Mouse (Mus musculus) midbrain, embryonic 13.5 days (tissue): Measurements from ENCODE around the gene Klc1. TPM values are rescaled to one million over a fixed set of nuclear protein-coding genes. Genes with fewer than 3 reads are reported as not detected.
"Not testable (repeated sequence)": the region's sequence is repeated elsewhere in the genome, so short reads cannot be mapped to it uniquely, and the experiment has no call there.

Source experiments
- ATAC-seq: fragments of 200-750 bp; cut with Nextera tagmentation; 2 replicates; pipeline ENCODE4 v1.8.0; 2017; ENCODE audit warnings: mild to moderate bottlenecking, moderate TSS enrichment, moderate library complexity
- H3K27ac ChIP-seq: fragments of 300-500 bp; sonication (generic); 2 replicates; pipeline ENCODE4 v1.5.1; 2015; ENCODE audit warnings: inconsistent platforms, mild to moderate bottlenecking, moderate library complexity
- H3K27me3 ChIP-seq: fragments of 300-500 bp; sonication (generic); 2 replicates; pipeline ENCODE4 v1.6.1; 2015; ENCODE audit warnings: mild to moderate bottlenecking, inconsistent platforms
- H3K36me3 ChIP-seq: fragments of 300-500 bp; sonication (generic); 2 replicates; pipeline ENCODE4 v1.6.1; 2015; ENCODE audit warnings: mild to moderate bottlenecking, inconsistent platforms
- H3K4me1 ChIP-seq: fragments of 300-500 bp; sonication (generic); replicated peaks from 2 replicates; pipeline ENCODE4 v1.6.1; 2015; ENCODE audit warnings: inconsistent platforms
- H3K4me2 ChIP-seq: fragments of 300-500 bp; sonication (generic); replicated peaks from 2 replicates; pipeline ENCODE4 v1.6.1; 2015; ENCODE audit warnings: moderate library complexity, mild to moderate bottlenecking, inconsistent platforms
- H3K4me3 ChIP-seq: fragments of 300-500 bp; sonication (generic); replicated peaks from 2 replicates; pipeline ENCODE4 v1.5.1; 2015; ENCODE audit warnings: mild to moderate bottlenecking, inconsistent platforms
- H3K9ac ChIP-seq: fragments of 300-500 bp; sonication (generic); replicated peaks from 2 replicates; pipeline ENCODE4 v1.6.1; 2015; ENCODE audit warnings: mild to moderate bottlenecking, inconsistent platforms
- H3K9me3 ChIP-seq: fragments of 300-500 bp; sonication (generic); 2 replicates; pipeline ENCODE4 v1.6.1; 2016; ENCODE audit warnings: mild to moderate bottlenecking, inconsistent platforms
- WGBS: fragments of 180-500 bp; shearing (Covaris S2); methylation state at CpG from one replicate; pipeline ENCODE4 v1.1.7; 2015; 5-methylcytosine and 5-hydroxymethylcytosine counted together
- polyA plus RNA-seq: library from polyadenylated mRNA; unstranded; fragments of >200 nt; fragmentation: Nextera tagmentation; extraction: Ambion mirVana; gene quantifications from 2 replicates; pipeline ENCODE4 v1.2.1, GENCODE M21; 2015

Gene Klc1
- polyA plus RNA-seq = 545 and 546 TPM in 2 replicates

DNA sequence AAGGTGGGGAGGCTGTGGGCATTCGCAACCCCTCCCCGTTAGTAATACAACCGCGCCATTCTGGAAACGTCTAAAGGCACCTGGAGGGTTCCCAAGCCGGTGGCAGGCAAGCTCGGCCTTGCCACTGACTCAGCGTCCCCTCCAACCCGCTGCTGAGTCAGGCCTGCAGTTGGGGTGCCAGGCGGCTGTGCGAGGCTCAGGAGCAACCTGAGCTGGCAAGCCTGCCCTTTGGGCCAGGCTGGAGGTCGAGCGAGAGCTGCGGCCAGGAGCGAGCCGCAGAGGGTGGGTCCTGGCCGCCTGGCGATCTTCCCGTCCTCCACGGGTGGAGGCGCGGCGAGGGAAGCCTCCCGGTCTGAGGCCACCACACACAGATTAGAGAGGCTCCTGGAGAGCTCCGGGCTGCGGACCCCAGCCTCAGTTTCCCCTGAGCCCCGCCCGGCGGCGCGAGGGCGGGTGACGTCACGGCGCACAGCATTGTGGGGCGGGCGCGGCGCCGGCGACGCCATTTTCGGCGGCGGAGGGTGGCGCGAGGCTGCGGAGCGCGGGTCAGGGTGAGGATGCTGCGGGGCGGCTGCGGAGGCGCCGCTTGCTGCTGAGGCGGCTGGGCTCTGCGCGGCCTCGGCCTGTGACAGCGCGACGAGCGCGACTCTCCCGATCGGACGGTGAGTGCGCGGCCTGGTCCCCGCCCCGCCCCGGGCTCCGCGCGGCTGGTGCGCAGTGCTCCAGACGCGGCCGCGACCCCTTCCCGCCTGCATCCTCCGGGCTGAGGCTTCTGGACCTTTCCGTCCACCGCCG, at the start of gene Klc1:
Gene Klc1 (plus strand): TSS at position 469 of the 795 bp plus-strand sequence.
- Histone ChIP-seq H3K36me3 (peaks cover 13% of the 10 kb centered on the region), H3K9ac (peak within 1 kb of the TSS; percentile 92), H3K4me2 (peak within 1 kb of the TSS; percentile 98), H3K27me3 (no peaks in the 10 kb centered on the region), H3K4me1 (peaks cover 51% of the 10 kb centered on the region), H3K27ac (peak within 1 kb of the TSS; percentile 97), H3K9me3 (no peaks in the 10 kb centered on the region), H3K4me3 (peak within 1 kb of the TSS; percentile 99)
- under 1% methylated on average over 82 of the region's 85 CpGs for WGBS
- ATAC-seq = peak; percentile 84

DNA sequence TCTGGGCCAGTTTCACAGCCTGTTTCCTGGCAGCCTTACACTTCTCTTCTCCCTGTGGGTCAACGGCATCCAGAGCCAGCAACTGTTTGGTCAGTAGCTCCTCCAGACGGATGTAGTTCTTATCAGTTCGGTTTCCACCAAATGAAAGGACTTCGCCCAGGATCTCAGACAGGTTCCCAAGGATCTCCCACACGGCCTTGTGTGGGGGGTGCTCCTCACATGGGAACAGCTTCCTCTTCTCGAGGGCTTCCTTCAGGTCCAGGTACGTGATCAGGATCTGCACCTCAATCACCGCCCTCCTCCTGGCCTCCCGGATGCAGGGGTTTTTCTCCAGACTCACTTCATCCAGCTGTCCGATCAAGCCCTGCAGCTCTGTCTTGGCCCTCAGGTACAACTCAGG, 48.6 kb upstream of the Klc1 start:
- ATAC-seq = no peak
- Histone ChIP-seq H3K4me3 (no peak overlapping the region), H3K36me3 (peaks cover 51% of the 10 kb centered on the region), H3K9me3 (no peaks in the 10 kb centered on the region), H3K9ac (no peak overlapping the region), H3K4me1 (peaks cover 26% of the 10 kb centered on the region), H3K27ac (no peak overlapping the region), H3K27me3 (no peaks in the 10 kb centered on the region), H3K4me2 (no peak overlapping the region)
- 95% methylated on average over 10 of the region's 10 CpGs for WGBS

DNA sequence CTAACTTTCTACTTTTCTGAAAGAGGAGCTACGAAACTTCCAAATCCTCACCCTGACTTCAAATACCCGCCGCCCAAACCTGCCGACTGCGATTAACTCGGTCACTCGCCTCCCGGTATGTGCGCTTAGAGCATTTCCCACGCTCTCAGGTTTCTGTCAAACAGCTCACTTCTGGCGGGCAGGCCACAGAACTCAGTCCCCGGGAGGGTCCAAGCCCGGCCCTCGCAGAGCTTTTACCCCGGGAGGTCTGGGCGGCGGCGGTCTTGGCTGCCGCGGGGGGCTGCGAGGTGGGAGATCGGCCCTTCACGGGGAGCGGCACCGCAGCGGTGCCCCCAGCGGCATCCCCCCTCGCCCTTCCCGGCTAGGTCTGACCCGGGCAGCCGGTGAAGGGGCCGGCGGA, 46.2 kb upstream of the Klc1 start:
- H3K4me2 ChIP-seq = peak overlapping the region; percentile 88
- peaks cover 45% of the 10 kb centered on the region for H3K36me3 ChIP-seq
- ATAC-seq = peak; percentile 15; the same call in 1 of the 2 replicates
- H3K4me1 ChIP-seq = peaks cover 28% of the 10 kb centered on the region
- H3K27ac ChIP-seq = peak overlapping the region; percentile 83
- peak overlapping the region; percentile 99 for H3K9ac ChIP-seq
- H3K9me3 ChIP-seq = no peaks in the 10 kb centered on the region
- H3K27me3 ChIP-seq = no peaks in the 10 kb centered on the region
- H3K4me3 ChIP-seq = peak overlapping the region; percentile 99
- WGBS = under 1% methylated on average over 29 of the region's 33 CpGs

DNA sequence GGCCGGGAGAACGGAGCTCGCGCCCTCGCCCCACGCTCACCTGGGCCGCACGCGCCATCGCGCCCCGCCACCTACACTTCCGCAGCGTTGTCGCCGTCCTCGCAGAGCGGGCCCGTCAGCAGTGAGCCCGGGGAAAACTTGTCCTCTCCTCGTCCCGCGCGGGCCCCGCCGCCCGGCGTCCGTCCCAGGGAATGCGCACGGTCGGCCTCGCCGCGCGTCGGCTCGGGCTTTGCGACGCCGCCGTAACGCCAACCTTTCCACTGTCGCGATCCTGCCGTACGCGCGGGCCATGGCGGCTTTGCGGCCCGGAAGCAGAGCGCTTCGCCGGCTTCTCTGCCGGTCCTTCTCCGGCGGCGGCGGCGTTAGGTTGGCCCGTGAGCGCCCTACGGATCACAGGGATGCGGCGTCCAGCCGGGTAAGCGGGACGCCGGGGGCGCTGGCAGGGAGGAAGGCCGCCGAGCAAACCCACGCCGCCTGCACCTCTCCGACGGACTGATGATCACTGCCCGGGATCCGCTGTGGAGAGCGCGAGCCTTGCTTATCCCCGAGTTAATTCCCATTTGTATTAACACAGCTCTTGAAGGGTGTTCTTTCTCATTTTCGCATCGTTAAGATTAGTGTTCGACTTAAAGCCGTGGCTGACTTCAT, 45.5 kb upstream of the Klc1 start, which contains the start of the genes Bag5 and Apopt1:
Gene Bag5 (minus strand): TSS at position 254 of the 648 bp plus-strand sequence.
Gene Apopt1 (plus strand): TSS at position 258 of the 648 bp plus-strand sequence.
- Histone ChIP-seq H3K4me2 (peak within 1 kb of the TSS; percentile 88), H3K4me1 (peaks cover 28% of the 10 kb centered on the region), H3K27ac (peak within 1 kb of the TSS; percentile 83), H3K4me3 (peak within 1 kb of the TSS; percentile 99), H3K27me3 (no peaks in the 10 kb centered on the region), H3K9ac (peak within 1 kb of the TSS; percentile 99), H3K9me3 (no peaks in the 10 kb centered on the region), H3K36me3 (peaks cover 39% of the 10 kb centered on the region)
- ATAC-seq = peak; percentile 97
- under 1% methylated on average over 78 of the region's 86 CpGs for WGBS

DNA sequence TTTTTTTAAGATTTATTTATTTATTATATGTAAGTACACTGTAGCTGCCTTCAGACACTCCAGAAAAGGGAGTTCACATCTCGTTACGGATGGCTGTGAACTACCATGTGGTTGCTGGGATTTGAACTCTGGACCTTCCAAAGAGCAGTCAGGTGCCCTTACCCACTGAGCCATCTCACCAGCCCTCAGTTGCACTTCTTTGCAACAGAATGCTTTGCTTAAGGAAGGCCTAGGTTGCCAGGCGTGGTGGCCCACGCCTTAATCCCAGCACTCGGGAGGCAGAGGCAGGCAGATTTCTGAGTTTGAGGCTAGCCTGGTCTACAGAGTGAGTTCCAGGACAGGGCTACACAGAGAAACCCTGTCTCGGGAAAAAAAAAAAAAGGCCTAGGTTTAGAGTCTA, 44.8 kb upstream of the Klc1 start:
- not testable (repeated sequence) for ATAC-seq, H3K27ac ChIP-seq, H3K9me3 ChIP-seq, H3K27me3 ChIP-seq
- Histone ChIP-seq H3K4me3 (peak overlapping the region; percentile 99), H3K4me1 (peaks cover 32% of the 10 kb centered on the region), H3K36me3 (peaks cover 32% of the 10 kb centered on the region), H3K4me2 (peak overlapping the region; percentile 88), H3K9ac (peak overlapping the region; percentile 99; the same call in 1 of the 2 replicates)
- WGBS = 86% methylated on average over 6 of the region's 6 CpGs

DNA sequence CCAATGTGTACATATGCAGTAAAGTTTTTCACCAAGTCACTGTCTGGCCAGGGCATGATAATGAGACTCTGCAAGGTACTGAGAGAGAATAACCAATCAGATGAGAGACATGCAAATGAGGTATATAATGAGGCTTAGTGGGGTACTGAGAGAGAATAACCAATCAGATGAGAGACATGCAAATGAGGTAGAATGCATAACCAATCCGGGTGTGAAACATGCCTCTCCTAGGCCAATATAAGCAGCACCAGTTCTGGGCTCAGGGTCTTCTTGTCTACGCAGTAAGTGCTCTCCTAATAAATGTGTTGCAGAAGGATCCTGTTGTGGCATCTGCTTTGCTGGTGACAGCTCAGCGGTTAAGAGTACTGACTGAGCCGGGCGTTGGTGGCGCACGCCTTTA, 42.1 kb upstream of the Klc1 start:
- Histone ChIP-seq H3K9me3 (no peaks in the 10 kb centered on the region), H3K4me1 (peaks cover 30% of the 10 kb centered on the region), H3K9ac (no peak overlapping the region), H3K27me3 (no peaks in the 10 kb centered on the region), H3K27ac (no peak overlapping the region), H3K36me3 (peaks cover 7% of the 10 kb centered on the region; the same call in 1 of the 2 replicates), H3K4me2 (no peak overlapping the region), H3K4me3 (no peak overlapping the region)
- ATAC-seq = no peak
- WGBS = 96% methylated on average over 7 of the region's 7 CpGs

DNA sequence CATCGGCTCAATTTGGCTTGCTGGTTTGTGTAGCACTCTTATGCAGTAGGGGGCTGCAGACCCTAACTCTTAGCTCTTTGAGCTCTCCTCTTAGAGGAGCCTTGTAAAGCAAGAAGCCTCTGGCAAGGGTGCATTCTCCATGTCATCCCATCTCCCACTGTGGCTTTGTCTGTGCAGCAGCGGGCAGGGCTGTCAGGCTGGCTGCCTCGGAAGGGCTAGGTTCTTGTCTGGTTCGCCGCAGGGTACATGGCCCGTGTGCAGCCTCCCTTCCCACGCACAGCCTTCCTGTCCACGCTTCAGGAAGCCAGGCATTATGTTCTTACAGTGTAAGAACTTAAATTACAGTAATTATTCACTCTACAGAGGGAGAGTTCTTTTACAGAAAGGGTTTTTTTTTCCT, 40.0 kb upstream of the Klc1 start:
- no peak for ATAC-seq
- WGBS = 32% methylated on average over 8 of the region's 8 CpGs
- Histone ChIP-seq H3K36me3 (peaks cover 10% of the 10 kb centered on the region; the same call in 1 of the 2 replicates), H3K4me3 (no peak overlapping the region), H3K27ac (peak overlapping the region; percentile 47), H3K27me3 (no peaks in the 10 kb centered on the region), H3K4me2 (no peak overlapping the region), H3K9me3 (no peaks in the 10 kb centered on the region), H3K4me1 (peaks cover 21% of the 10 kb centered on the region), H3K9ac (peak overlapping the region; percentile 46; the same call in 1 of the 2 replicates)

DNA sequence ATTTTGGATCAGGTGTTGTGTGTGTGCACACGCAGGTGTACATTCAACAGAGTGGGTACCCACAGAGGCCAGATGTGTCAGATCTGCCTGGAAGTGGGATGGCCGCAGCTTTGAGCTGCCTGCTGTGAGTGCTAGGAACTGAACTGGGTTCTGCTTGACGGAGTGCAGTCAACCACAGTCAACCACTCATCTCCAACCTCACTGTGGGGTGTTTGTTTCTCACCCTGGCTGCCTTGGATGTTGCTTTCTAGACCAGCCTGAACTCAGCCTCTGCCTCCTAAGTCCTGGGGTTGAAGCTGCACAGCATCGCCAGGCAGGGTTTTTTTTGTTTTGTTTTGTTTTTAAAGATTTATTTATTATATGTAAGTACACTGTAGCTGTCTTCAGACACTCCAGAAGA, 38.4 kb upstream of the Klc1 start:
- Histone ChIP-seq H3K27me3 (no peaks in the 10 kb centered on the region), H3K4me1 (peaks cover 10% of the 10 kb centered on the region), H3K9me3 (no peaks in the 10 kb centered on the region), H3K27ac (no peak overlapping the region), H3K9ac (no peak overlapping the region), H3K4me3 (no peak overlapping the region), H3K4me2 (no peak overlapping the region), H3K36me3 (peaks cover 26% of the 10 kb centered on the region)
- WGBS = 83% methylated on average over 4 of the region's 4 CpGs
- ATAC-seq = no peak

DNA sequence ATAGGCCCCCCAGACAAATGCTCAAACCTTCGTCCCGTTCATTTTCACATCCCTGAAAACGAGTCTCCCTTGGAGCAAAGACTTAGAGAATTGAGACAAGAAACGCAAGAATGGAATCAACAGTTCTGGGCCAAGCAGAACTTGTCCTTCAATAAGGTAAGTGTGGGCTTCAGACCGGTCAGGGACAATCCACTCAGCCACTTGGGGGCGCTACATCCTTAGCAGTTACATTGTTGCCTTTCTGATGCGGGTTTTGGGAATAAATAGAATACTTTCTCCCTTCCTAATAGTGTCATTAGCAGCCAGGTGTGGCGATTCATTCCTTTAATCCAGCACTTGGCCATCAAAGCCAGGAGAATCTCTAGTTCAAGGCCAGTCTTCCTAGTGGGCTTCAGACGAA, 36.0 kb upstream of the Klc1 start:
- Histone ChIP-seq H3K9me3 (no peaks in the 10 kb centered on the region), H3K36me3 (peaks cover 40% of the 10 kb centered on the region), H3K4me2 (no peak overlapping the region), H3K27ac (no peak overlapping the region), H3K4me3 (no peak overlapping the region), H3K9ac (no peak overlapping the region), H3K27me3 (no peaks in the 10 kb centered on the region), H3K4me1 (peaks cover 12% of the 10 kb centered on the region)
- ATAC-seq = no peak
- 77% methylated on average over 9 of the region's 9 CpGs for WGBS

DNA sequence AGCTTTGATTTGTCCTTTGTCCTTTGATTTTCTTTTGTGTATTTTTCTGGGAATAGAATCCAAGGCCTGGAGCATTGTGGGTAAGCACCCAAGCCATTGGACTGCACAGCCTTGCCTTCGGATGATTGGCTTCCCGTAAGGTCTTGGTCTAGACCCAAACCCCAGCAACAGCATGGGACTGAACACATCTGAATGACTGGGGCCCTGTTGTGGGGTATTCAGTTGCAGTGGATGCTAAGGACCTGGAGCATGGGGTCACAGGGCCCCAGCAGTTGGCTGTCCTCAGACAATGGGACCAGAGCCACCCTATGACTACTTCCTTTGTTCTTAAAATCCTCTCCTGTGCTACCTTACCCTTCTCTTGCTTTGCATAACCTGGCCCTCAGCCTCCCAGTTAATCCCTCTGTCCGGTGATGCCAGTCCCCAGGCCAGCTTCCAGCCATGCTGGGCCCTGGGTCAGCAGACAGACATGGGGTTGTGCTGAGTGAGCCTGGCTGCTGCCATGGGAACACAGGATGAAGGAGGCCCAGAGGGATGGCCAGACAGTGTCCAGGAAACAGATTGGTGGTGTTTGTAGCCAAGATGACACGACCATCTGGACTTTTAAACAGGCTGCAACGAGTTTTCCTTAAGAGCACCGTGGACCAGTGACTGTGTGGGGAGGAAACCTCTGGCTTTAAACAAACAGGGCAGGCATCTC, 33.9 kb upstream of the Klc1 start:
- 21% methylated on average over 6 of the region's 6 CpGs for WGBS
- Histone ChIP-seq H3K36me3 (peaks cover 56% of the 10 kb centered on the region), H3K4me3 (no peak overlapping the region), H3K4me2 (no peak overlapping the region), H3K27ac (peak overlapping the region; percentile 55), H3K27me3 (no peaks in the 10 kb centered on the region), H3K9ac (peak overlapping the region; percentile 40; the same call in 1 of the 2 replicates), H3K9me3 (no peaks in the 10 kb centered on the region), H3K4me1 (peaks cover 7% of the 10 kb centered on the region; the same call in 1 of the 2 replicates)
- ATAC-seq = peak; percentile 70; the same call in 1 of the 2 replicates

DNA sequence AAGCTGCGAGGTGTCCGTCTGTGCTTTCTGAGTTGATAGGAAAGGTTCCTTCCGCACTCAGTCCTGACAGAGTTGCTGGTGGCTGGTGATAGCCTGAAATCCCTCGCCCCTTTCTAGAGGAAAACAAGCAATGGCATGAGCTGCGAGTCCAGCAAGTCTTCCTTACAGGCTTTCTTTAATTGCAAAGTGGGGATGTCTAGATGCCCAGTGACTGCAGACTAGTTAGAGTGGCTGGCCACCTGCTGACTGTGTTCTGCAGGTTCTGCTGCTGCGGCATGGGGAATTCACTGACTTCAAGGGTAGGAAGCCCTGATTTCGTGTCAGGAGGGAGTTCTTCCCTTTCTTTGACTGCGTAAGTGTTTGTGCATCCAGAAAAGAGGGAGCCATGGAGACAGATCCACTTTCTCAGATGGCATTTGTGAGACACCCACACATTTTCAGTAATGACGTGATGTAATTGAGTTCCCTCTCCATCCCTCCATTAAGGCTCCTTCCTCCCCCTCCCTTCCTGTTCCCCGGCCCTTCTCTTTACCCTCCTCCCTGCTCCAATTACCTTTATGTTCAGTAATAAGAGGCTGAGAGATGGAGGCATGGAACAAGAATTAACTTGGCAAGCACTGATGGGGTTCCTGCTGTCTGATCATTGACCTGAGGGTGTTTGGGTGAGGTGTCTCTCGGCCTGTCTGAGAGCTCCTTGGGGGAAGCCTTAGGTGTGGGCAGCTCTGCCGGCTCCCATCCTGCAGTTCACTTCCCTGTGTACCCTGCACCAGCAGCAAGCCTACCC, 33.1 kb upstream of the Klc1 start:
- 59% methylated on average over 12 of the region's 12 CpGs for whole genome bisulfite sequencing
- no peak for ATAC-seq

More for the DNA sequence above, 33.1 kb upstream of the Klc1 start:
- H3K36me3 ChIP-seq = peaks cover 59% of the 10 kb centered on the region
- no peak overlapping the region for H3K4me2 ChIP-seq
- peak overlapping the region; percentile 40; the same call in 1 of the 2 replicates for H3K9ac ChIP-seq
- H3K27me3 ChIP-seq = no peaks in the 10 kb centered on the region
- H3K27ac ChIP-seq = peak overlapping the region; percentile 62
- no peaks in the 10 kb centered on the region for H3K9me3 ChIP-seq
- H3K4me1 ChIP-seq = peaks cover 7% of the 10 kb centered on the region; the same call in 1 of the 2 replicates
- no peak overlapping the region for H3K4me3 ChIP-seq
